Mouse (Mus musculus) intestine, embryonic 14.5 days (tissue): ENCODE results near the gene Cherp. TPM values are rescaled to one million over a fixed set of nuclear protein-coding genes. Genes with fewer than 3 reads are reported as not detected.

ENCODE experiments used
- ATAC-seq: fragments of 200-750 bp; cut with Nextera tagmentation; replicated peaks from 2 replicates; pipeline ENCODE4 v1.8.0; 2017; ENCODE audit warnings: low read depth, moderate number of reproducible peaks, moderate TSS enrichment, moderate library complexity; ENCODE audit not compliant: low FRiP score, low TSS enrichment
- DNase-seq: peaks from one replicate; pipeline ENCODE4 v3.0.0-alpha.2; 2018; ENCODE audit warnings: low spot score
- H3K27ac ChIP-seq: fragments of 300-500 bp; sonication (generic); 2 replicates; pipeline ENCODE4 v1.5.1; 2014; ENCODE audit warnings: low read depth, mild to moderate bottlenecking, control low read depth
- H3K27me3 ChIP-seq: fragments of 300-500 bp; sonication (generic); replicated peaks from 2 replicates; pipeline ENCODE4 v1.6.1; 2014; ENCODE audit warnings: low read length, control low read depth; ENCODE audit not compliant: control insufficient read depth, insufficient read depth
- H3K36me3 ChIP-seq: fragments of 300-500 bp; sonication (generic); 2 replicates; pipeline ENCODE4 v1.6.1; 2014; ENCODE audit warnings: low read length, control low read depth; ENCODE audit not compliant: control insufficient read depth, insufficient read depth
- H3K4me1 ChIP-seq: fragments of 300-500 bp; sonication (generic); replicated peaks from 2 replicates; pipeline ENCODE4 v1.6.1; 2014; ENCODE audit warnings: low read length, control low read depth, mixed read lengths; ENCODE audit not compliant: control insufficient read depth, insufficient read depth
- H3K4me2 ChIP-seq: fragments of 300-500 bp; sonication (generic); 2 replicates; pipeline ENCODE4 v1.6.1; 2014; ENCODE audit warnings: low read length
- H3K4me3 ChIP-seq: fragments of 300-500 bp; sonication (generic); 2 replicates; pipeline ENCODE4 v1.5.1; 2014; ENCODE audit warnings: low read depth, low read length, control low read depth, mixed read lengths
- H3K9ac ChIP-seq: fragments of 300-500 bp; sonication (generic); 2 replicates; pipeline ENCODE4 v1.6.1; 2014; ENCODE audit warnings: mild to moderate bottlenecking, low read length
- H3K9me3 ChIP-seq: fragments of 300-500 bp; sonication (generic); 2 replicates; pipeline ENCODE4 v1.6.1; 2016; ENCODE audit warnings: low read length, control low read depth; ENCODE audit not compliant: control insufficient read depth
- WGBS: fragments of 180-500 bp; shearing (Covaris S2); extraction: QIAGEN DNeasy Blood & Tissue Kit; methylation state at CpG from one replicate; pipeline ENCODE4 v1.1.7; 2014; 5-methylcytosine and 5-hydroxymethylcytosine counted together
- polyA plus RNA-seq: library from polyadenylated mRNA; unstranded; fragments of >200 nt; fragmentation: Nextera tagmentation; extraction: Ambion mirVana; gene quantifications from 2 replicates; pipeline ENCODE4 v1.2.1, GENCODE M21; 2014

The Cherp gene
- polyA plus RNA-seq, 1 experiment from 2014 or later, result 64.3 TPM

- peaks cover 19% of the 10 kb centered on the region for H3K4me1 ChIP-seq
- no peaks in the 10 kb centered on the region for H3K27me3 ChIP-seq
- ATAC-seq (peak; percentile 51; the same call in 1 of the 2 replicates), DNase-seq (peak; percentile 68)
- peaks cover 49% of the 10 kb centered on the region for H3K36me3 ChIP-seq
- peak within 1 kb of the TSS; percentile 74 for H3K27ac ChIP-seq
- H3K4me2 ChIP-seq, result peak within 1 kb of the TSS; percentile 99
- no peaks in the 10 kb centered on the region for H3K9me3 ChIP-seq
- under 1% methylated on average over 66 of the region's 98 CpGs for WGBS
- H3K4me3 ChIP-seq, result peak within 1 kb of the TSS; percentile 90
- peak within 1 kb of the TSS; percentile 78 for H3K9ac ChIP-seq
These were observed 16.9 kb upstream of the Cherp start, which contains the start of gene Slc35e1 for GRCm38 (mm10) chr8:72491680-72492621. Gene Slc35e1 (minus strand): TSS chr8:72492614.

- 78% methylated on average over 2 of the region's 2 CpGs for WGBS
- Histone ChIP-seq H3K9me3 (no peaks in the 10 kb centered on the region), H3K4me3 (peak overlapping the region; percentile 90; the same call in 1 of the 2 replicates), H3K27ac (no peak overlapping the region), H3K36me3 (peaks cover 46% of the 10 kb centered on the region), H3K27me3 (no peaks in the 10 kb centered on the region), H3K4me1 (peaks cover 19% of the 10 kb centered on the region), H3K9ac (peak overlapping the region; percentile 78; the same call in 1 of the 2 replicates), H3K4me2 (peak overlapping the region; percentile 99)
- ATAC-seq (no peak), DNase-seq (no peak)
These were observed 16.0 kb upstream of the Cherp start for GRCm38 (mm10) chr8:72491017-72491416.

GRCm38 (mm10) chr8:72487014-72487413, 12.0 kb upstream of the Cherp start:
- Histone ChIP-seq H3K4me1 (peaks cover 10% of the 10 kb centered on the region), H3K4me2 (no peak overlapping the region), H3K9me3 (no peaks in the 10 kb centered on the region), H3K4me3 (no peak overlapping the region), H3K36me3 (peaks cover 65% of the 10 kb centered on the region), H3K27me3 (no peaks in the 10 kb centered on the region), H3K27ac (no peak overlapping the region), H3K9ac (no peak overlapping the region)
- DNase-seq (no peak), ATAC-seq (no peak)

GRCm38 (mm10) chr8:72485456-72486199, 10.6 kb upstream of the Cherp start:
- DNase-seq (no peak), ATAC-seq (no peak)
- H3K9ac ChIP-seq, result no peak overlapping the region
- no peak overlapping the region for H3K27ac ChIP-seq
- peaks cover 72% of the 10 kb centered on the region for H3K36me3 ChIP-seq
- no peak overlapping the region for H3K4me2 ChIP-seq
- WGBS, result 79% methylated on average over 6 of the region's 6 CpGs
- H3K9me3 ChIP-seq, result no peaks in the 10 kb centered on the region
- H3K27me3 ChIP-seq, result no peaks in the 10 kb centered on the region
- 0 out of 2 replicates have a peak, but pooled peaks cover 3% of the 10 kb centered on the region for H3K4me1 ChIP-seq
- no peak overlapping the region for H3K4me3 ChIP-seq

GRCm38 (mm10) chr8:72470684-72471083, 4.3 kb downstream of the Cherp start:
- H3K36me3 ChIP-seq, result peaks cover 76% of the 10 kb centered on the region
- ATAC-seq, result no peak
- no peak overlapping the region for H3K9ac ChIP-seq
- H3K4me3 ChIP-seq, result no peak overlapping the region
- H3K27me3 ChIP-seq, result no peaks in the 10 kb centered on the region
- H3K9me3 ChIP-seq, result no peaks in the 10 kb centered on the region
- H3K4me2 ChIP-seq, result no peak overlapping the region
- DNase-seq, result no peak
- H3K4me1 ChIP-seq, result peaks cover 7% of the 10 kb centered on the region; the same call in 1 of the 2 replicates
- H3K27ac ChIP-seq, result no peak overlapping the region
- 95% methylated on average over 7 of the region's 7 CpGs for WGBS

GRCm38 (mm10) chr8:72469984-72470383, 5.0 kb downstream of the Cherp start:
- Histone ChIP-seq H3K27me3 (no peaks in the 10 kb centered on the region), H3K36me3 (peaks cover 83% of the 10 kb centered on the region), H3K4me3 (no peak overlapping the region), H3K4me1 (peaks cover 7% of the 10 kb centered on the region; the same call in 1 of the 2 replicates), H3K9me3 (no peaks in the 10 kb centered on the region), H3K9ac (no peak overlapping the region), H3K4me2 (no peak overlapping the region), H3K27ac (no peak overlapping the region)
- DNase-seq, result no peak
- no peak for ATAC-seq
- WGBS, result 97% methylated on average over 8 of the region's 8 CpGs

GRCm38 (mm10) chr8:72469243-72469642, 5.8 kb downstream of the Cherp start:
- Histone ChIP-seq H3K9ac (no peak overlapping the region), H3K9me3 (no peaks in the 10 kb centered on the region), H3K27me3 (no peaks in the 10 kb centered on the region), H3K27ac (no peak overlapping the region), H3K4me3 (no peak overlapping the region), H3K4me1 (peaks cover 7% of the 10 kb centered on the region; the same call in 1 of the 2 replicates), H3K4me2 (no peak overlapping the region), H3K36me3 (peaks cover 90% of the 10 kb centered on the region)
- WGBS, result 92% methylated on average over 2 of the region's 2 CpGs
- DNase-seq (no peak), ATAC-seq (no peak)

GRCm38 (mm10) chr8:72464211-72464610, 10.8 kb downstream of the Cherp start:
- ATAC-seq (no peak), DNase-seq (no peak)
- H3K9me3 ChIP-seq, result no peaks in the 10 kb centered on the region
- H3K27me3 ChIP-seq, result no peaks in the 10 kb centered on the region
- H3K9ac ChIP-seq, result no peak overlapping the region
- H3K27ac ChIP-seq, result no peak overlapping the region
- no peak overlapping the region for H3K4me2 ChIP-seq
- 90% methylated on average over 10 of the region's 10 CpGs for WGBS
- peaks cover 99% of the 10 kb centered on the region for H3K36me3 ChIP-seq
- H3K4me3 ChIP-seq, result no peak overlapping the region
- no peaks in the 10 kb centered on the region for H3K4me1 ChIP-seq
